Mouse (Mus musculus) megakaryocyte-erythroid progenitor cell, adult 5-6 weeks (primary cell): Measurements from ENCODE around the gene Gm6871. TPM values are rescaled to one million over a fixed set of nuclear protein-coding genes. Genes with fewer than 3 reads are reported as not detected.
"Not testable (repeated sequence)": the region's sequence is repeated elsewhere in the genome, so short reads cannot be mapped to it uniquely, and the experiment has no call there.

Source experiments
- ATAC-seq: replicated peaks from 2 replicates; pipeline ENCODE4 v1.8.0; 2016; ENCODE audit warnings: mild to moderate bottlenecking, inconsistent platforms; ENCODE audit not compliant: severe bottlenecking, poor library complexity, low FRiP score, low TSS enrichment
- total RNA-seq, 2 experiments: library from RNA; stranded (forward) in 1 of 2; stranded (reverse) in 1 of 2; fragments of 200-1000, 215-1000 nt in 1 of 2; fragments of >200 nt in 1 of 2; fragmentation: Nextera tagmentation in 1 of 2; gene quantifications; 2 replicates each; pipeline ENCODE4 v1.2.3; 2014 to 2017

Gene Gm6871
- total RNA-seq (2014; fragmentation: Nextera tagmentation) (not detected in 2 replicates), total RNA-seq (2017) (not detected in 2 replicates)

- not testable (repeated sequence) for ATAC-seq
Measured at GRCm38 (mm10) chr7:41573562-41573961, at the start of gene Gm6871. Gene Gm6871, minus strand, starts transcription at chr7:41573662.

GRCm38 (mm10) chr7:41616241-41616640, 42.8 kb upstream of the Gm6871 start:
- ATAC-seq, result not testable (repeated sequence)

- peak; percentile 70 for ATAC-seq
Measured at GRCm38 (mm10) chr7:41611654-41612053, 38.2 kb upstream of the Gm6871 start.

GRCm38 (mm10) chr7:41599932-41600548, 26.6 kb upstream of the Gm6871 start:
- ATAC-seq, result 0 out of 2 replicates have a peak, but pooled peaks have one; percentile 11

GRCm38 (mm10) chr7:41599034-41599813, 25.8 kb upstream of the Gm6871 start, which contains the start of gene 2610021A01Rik:
Gene 2610021A01Rik, plus strand, starts transcription at chr7:41599230.
- peak; percentile 99 for ATAC-seq

- no peak for ATAC-seq
Measured at GRCm38 (mm10) chr7:41598615-41599014, 25.2 kb upstream of the Gm6871 start.

- not testable (repeated sequence) for ATAC-seq
Measured at GRCm38 (mm10) chr7:41587831-41588230, 14.4 kb upstream of the Gm6871 start.

- ATAC-seq, result no peak
Measured at GRCm38 (mm10) chr7:41582028-41582427, 8.6 kb upstream of the Gm6871 start.

- ATAC-seq, result no peak
Measured at GRCm38 (mm10) chr7:41577956-41578355, 4.5 kb upstream of the Gm6871 start.

GRCm38 (mm10) chr7:41560681-41561080, 12.8 kb downstream of the Gm6871 start:
- ATAC-seq, result no peak

GRCm38 (mm10) chr7:41512672-41513071, 60.8 kb downstream of the Gm6871 start:
- no peak for ATAC-seq

- ATAC-seq, result no peak
Measured at GRCm38 (mm10) chr7:41512207-41512606, 61.3 kb downstream of the Gm6871 start.

- ATAC-seq, result no peak
Measured at GRCm38 (mm10) chr7:41502402-41502801, 71.1 kb downstream of the Gm6871 start.

GRCm38 (mm10) chr7:41500151-41500934, 73.1 kb downstream of the Gm6871 start:
- ATAC-seq, result peak; percentile 58

GRCm38 (mm10) chr7:41499389-41500049, 73.9 kb downstream of the Gm6871 start, which contains the start of the genes Gm20449 and AW146154:
Gene Gm20449, minus strand, starts transcription at chr7:41499417.
Gene AW146154, minus strand, starts transcription at chr7:41499890.
- peak; percentile 99 for ATAC-seq

- ATAC-seq, result not testable (repeated sequence)
Measured at GRCm38 (mm10) chr7:41499018-41499388, 74.5 kb downstream of the Gm6871 start.

- not testable (repeated sequence) for ATAC-seq
Measured at GRCm38 (mm10) chr7:41498464-41498863, 75.0 kb downstream of the Gm6871 start.

GRCm38 (mm10) chr7:41497871-41498270, 75.6 kb downstream of the Gm6871 start:
- no peak for ATAC-seq
